7 mouse cellular contexts compared by ENCODE assay signal in genomic region chr19:36534766-36535140, GRCm38 (mm10). TPM values are rescaled to one million over a fixed set of nuclear protein-coding genes. Genes with fewer than 3 reads are reported as not detected.
DNase-seq lines count a peak whose midpoint lies in the region; ATAC-seq lines count a peak whose summit lies in the region.

No protein-coding gene starts in this region.

- no peak overlapping the region for H3K9ac ChIP-seq in intestine, embryonic 16.5 days (ENCODE audit: low read depth, low read length)
- no peak overlapping the region for H3K9ac ChIP-seq in neural tube, embryonic 15.5 days (replicated peaks)

- H3K27me3 ChIP-seq in intestine, embryonic 16.5 days (replicated peaks; ENCODE audit: control insufficient read depth, insufficient read depth, low read length) = no peaks in the 10 kb centered on the region
- H3K27me3 ChIP-seq in neural tube, embryonic 15.5 days (replicated peaks) = no peaks in the 10 kb centered on the region

- DNase-seq in adrenal gland, adult 2 months = peak; percentile 83
- peak; percentile 77 for DNase-seq in cerebellum, adult 11-12 months
- DNase-seq in frontal cortex, postnatal 36 days (ENCODE audit: low spot score in 2 of 2) = peak; percentile 30 to 39
- peak; percentile 96 for DNase-seq in left cerebral cortex, postnatal 4 days

- intact Hi-C loops in left cerebral cortex, postnatal 4 days (cut with DNase I) = no loop called here

- peaks cover 12% of the 10 kb centered on the region for H3K4me1 ChIP-seq in intestine, embryonic 16.5 days (ENCODE audit: control insufficient read depth, insufficient read depth, low read length)
- H3K4me1 ChIP-seq in neural tube, embryonic 15.5 days = peaks cover 33% of the 10 kb centered on the region

- 45% methylated on average over 8 of the region's 8 CpGs for WGBS in intestine, embryonic 16.5 days
- 11% methylated on average over 8 of the region's 8 CpGs for WGBS in neural tube, embryonic 15.5 days

- H3K9me3 ChIP-seq in intestine, embryonic 16.5 days (ENCODE audit: control insufficient read depth, low read length) = no peaks in the 10 kb centered on the region
- no peaks in the 10 kb centered on the region for H3K9me3 ChIP-seq in neural tube, embryonic 15.5 days (replicated peaks)

- ATAC-seq in intestine, embryonic 16.5 days = peak; percentile 52
- ATAC-seq in neural tube, embryonic 15.5 days (ENCODE audit: low FRiP score) = peak; percentile 78
- ATAC-seq in granulocyte monocyte progenitor cell, adult 5-6 weeks (replicated peaks; ENCODE audit: poor library complexity, severe bottlenecking) = no peak

- no peak overlapping the region for H3K4me3 ChIP-seq in intestine, embryonic 16.5 days (ENCODE audit: low read length)
- peak overlapping the region; percentile 5 for H3K4me3 ChIP-seq in neural tube, embryonic 15.5 days (replicated peaks)

- no peak overlapping the region for H3K27ac ChIP-seq in intestine, embryonic 16.5 days (ENCODE audit: low read length)
- H3K27ac ChIP-seq in neural tube, embryonic 15.5 days (replicated peaks) = peak overlapping the region; percentile 78

- no peaks in the 10 kb centered on the region for H3K36me3 ChIP-seq in intestine, embryonic 16.5 days (ENCODE audit: control insufficient read depth, insufficient read depth, low read length)
- no peaks in the 10 kb centered on the region for H3K36me3 ChIP-seq in neural tube, embryonic 15.5 days

- peak overlapping the region; percentile 41 for H3K4me2 ChIP-seq in intestine, embryonic 16.5 days (ENCODE audit: low read depth, low read length)
- H3K4me2 ChIP-seq in neural tube, embryonic 15.5 days = peak overlapping the region; percentile 50

RNA-seq across cellular contexts. Expression of gene Hectd2, which starts 19.7 kb away (rescaled TPM):
- 1 to 10 TPM; 1.6 to 2.6 TPM for total RNA-seq in adrenal gland, adult 2 months (2021)
- polyA plus RNA-seq in adrenal gland, adult 2 months (2012; rRNA removed) = 0.11 and 0.62 TPM in 2 replicates
- 1.3 and 1.4 TPM in 2 replicates for polyA plus RNA-seq in intestine, embryonic 16.5 days (2015; fragmentation: Nextera tagmentation; extraction: Ambion mirVana)
- 10 to 100 TPM; 26.2 to 27.7 TPM for total RNA-seq in left cerebral cortex, postnatal 4 days (2021)
- 9.5 and 10.0 TPM in 2 replicates for polyA plus RNA-seq in neural tube, embryonic 15.5 days (2015; fragmentation: Nextera tagmentation; extraction: Ambion mirVana)
- total RNA-seq in granulocyte monocyte progenitor cell, adult 5-6 weeks (2014; fragmentation: Nextera tagmentation) = 3.0 and 4.5 TPM in 2 replicates
- total RNA-seq in granulocyte monocyte progenitor cell, adult 5-6 weeks (2017) = 2.1 and 2.4 TPM in 2 replicates

Comparison
In these comparisons a context has a peak if more than half of its experiments do, and no peak if none do; other contexts are left out.
1. DNase-seq: peak in every context shown above with its lines; median percentile 96 in left cerebral cortex, postnatal 4 days; 83 in adrenal gland, adult 2 months; 77 in cerebellum, adult 11-12 months; 34 in frontal cortex, postnatal 36 days.
2. RNA of gene Hectd2, which starts 19.7 kb away (total RNA-seq): 26.2 to 27.7 TPM in left cerebral cortex, postnatal 4 days; 2.1 to 4.5 TPM in granulocyte monocyte progenitor cell, adult 5-6 weeks and 1.6 to 2.6 TPM in adrenal gland, adult 2 months; every median in the first group is over 4 times any median in the second.